Mouse (Mus musculus) embryonic facial prominence, embryonic 13.5 days (tissue): ENCODE measurements around the gene Ltb. TPM values are rescaled to one million over a fixed set of nuclear protein-coding genes. Genes with fewer than 3 reads are reported as not detected.

Experiments used
- ATAC-seq: fragments of 200-750 bp; cut with Nextera tagmentation; 2 replicates; pipeline ENCODE4 v1.8.0; 2017; ENCODE audit warnings: low read depth; ENCODE audit not compliant: insufficient number of reproducible peaks, insufficient read depth, low FRiP score, low TSS enrichment
- H3K27ac ChIP-seq: fragments of 300-500 bp; sonication (generic); 2 replicates; pipeline ENCODE4 v1.5.1; 2015; ENCODE audit warnings: moderate library complexity, mild to moderate bottlenecking, inconsistent platforms
- H3K27me3 ChIP-seq: fragments of 300-500 bp; sonication (generic); 2 replicates; pipeline ENCODE4 v1.6.1; 2015; ENCODE audit warnings: mild to moderate bottlenecking, inconsistent platforms
- H3K36me3 ChIP-seq: fragments of 300-500 bp; sonication (generic); 2 replicates; pipeline ENCODE4 v1.6.1; 2015; ENCODE audit warnings: mild to moderate bottlenecking, inconsistent platforms
- H3K4me1 ChIP-seq: fragments of 300-500 bp; sonication (generic); 2 replicates; pipeline ENCODE4 v1.6.1; 2015; ENCODE audit warnings: inconsistent platforms
- H3K4me2 ChIP-seq: fragments of 300-500 bp; sonication (generic); 2 replicates; pipeline ENCODE4 v1.6.1; 2015; ENCODE audit warnings: moderate library complexity, mild to moderate bottlenecking, inconsistent platforms
- H3K4me3 ChIP-seq: fragments of 300-500 bp; sonication (generic); 2 replicates; pipeline ENCODE4 v1.5.1; 2015; ENCODE audit warnings: mild to moderate bottlenecking, inconsistent platforms
- H3K9ac ChIP-seq: fragments of 300-500 bp; sonication (generic); 2 replicates; pipeline ENCODE4 v1.6.1; 2015; ENCODE audit warnings: mild to moderate bottlenecking, inconsistent platforms
- H3K9me3 ChIP-seq: fragments of 300-500 bp; sonication (generic); 2 replicates; pipeline ENCODE4 v1.6.1; 2016; ENCODE audit warnings: inconsistent platforms
- WGBS: fragments of 180-500 bp; shearing (Covaris S2); methylation state at CpG from one replicate; pipeline ENCODE4 v1.1.7; 2015; ENCODE audit warnings: mixed read lengths; 5-methylcytosine and 5-hydroxymethylcytosine counted together
- polyA plus RNA-seq: library from polyadenylated mRNA; unstranded; fragments of >200 nt; fragmentation: Nextera tagmentation; extraction: Ambion mirVana; gene quantifications from 2 replicates; pipeline ENCODE4 v1.2.1, GENCODE M21; 2015

The Ltb gene
- polyA plus RNA-seq, 1 experiment from 2014 or later = 2.1 TPM

DNA sequence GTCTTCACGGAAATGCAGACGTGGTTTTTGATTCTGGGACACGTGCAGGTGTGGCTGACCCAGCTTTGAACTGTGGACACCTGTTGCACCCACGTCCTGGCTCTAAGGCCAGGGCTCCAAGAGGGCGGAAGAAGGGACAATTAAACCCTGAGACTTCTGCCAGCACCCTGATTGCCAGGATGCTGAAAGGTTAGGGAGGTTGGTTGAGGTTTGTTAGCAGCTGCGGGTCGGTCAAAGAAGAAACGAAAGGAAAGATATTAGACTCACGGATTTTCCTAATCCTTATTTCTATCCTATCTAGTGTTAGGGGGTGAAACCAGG, 2.0 kb downstream of the Ltb start:
- Histone ChIP-seq H3K4me1 (peaks cover 14% of the 10 kb centered on the region; the same call in 1 of the 2 replicates), H3K27me3 (peaks cover 76% of the 10 kb centered on the region), H3K36me3 (no peaks in the 10 kb centered on the region), H3K9ac (no peak overlapping the region; the same call in 1 of the 2 replicates), H3K4me2 (peak overlapping the region; percentile 77), H3K27ac (no peak overlapping the region), H3K9me3 (no peaks in the 10 kb centered on the region), H3K4me3 (peak overlapping the region; percentile 49)
- WGBS = 29% methylated on average over 9 of the region's 9 CpGs
- ATAC-seq = no peak

DNA sequence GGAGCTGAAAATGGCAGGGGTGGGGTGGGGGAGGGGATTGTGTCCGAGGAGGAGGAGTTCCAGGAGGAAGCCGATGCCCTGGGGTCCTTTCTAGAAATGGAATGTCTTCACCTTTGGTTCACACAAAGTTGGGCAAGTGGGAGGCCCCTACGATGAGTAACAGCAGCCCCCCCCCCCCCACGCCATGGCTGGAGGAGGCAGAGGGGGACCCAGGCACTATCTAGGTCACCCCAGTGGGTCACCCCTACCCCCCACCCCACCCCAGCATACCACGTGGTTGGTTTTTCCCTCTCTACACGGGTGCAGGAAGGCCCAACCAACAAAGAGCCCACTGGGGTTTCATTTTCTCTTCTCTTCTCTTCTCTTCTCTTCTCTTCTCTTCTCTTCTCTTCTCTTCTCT, 2.9 kb downstream of the Ltb start:
- Histone ChIP-seq H3K9me3 (no peaks in the 10 kb centered on the region), H3K4me1 (peaks cover 14% of the 10 kb centered on the region), H3K27ac (no peak overlapping the region), H3K36me3 (no peaks in the 10 kb centered on the region), H3K27me3 (peaks cover 84% of the 10 kb centered on the region), H3K9ac (no peak overlapping the region), H3K4me2 (no peak overlapping the region), H3K4me3 (no peak overlapping the region)
- no peak for ATAC-seq
- WGBS = 31% methylated on average over 5 of the region's 6 CpGs

DNA sequence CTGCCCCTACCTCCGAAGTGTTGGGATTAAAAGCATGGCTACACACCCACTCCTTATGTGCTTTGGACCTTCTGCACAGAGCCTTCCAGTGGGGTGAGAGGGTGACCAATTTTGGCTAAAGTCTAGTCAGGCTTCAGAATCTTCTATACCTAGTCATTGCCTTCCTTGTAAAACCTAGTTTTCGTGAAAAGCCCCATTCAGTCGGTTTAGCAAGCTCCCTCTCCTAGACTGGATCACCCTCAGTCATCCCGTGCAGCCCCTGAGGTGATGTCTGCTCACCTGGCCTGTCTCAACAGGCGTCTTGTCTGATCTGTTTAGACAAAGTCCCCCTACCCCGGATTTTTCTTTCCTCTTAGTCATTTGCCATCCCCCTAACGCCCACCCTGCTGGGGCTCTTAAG, 3.8 kb downstream of the Ltb start:
- H3K4me2 ChIP-seq = no peak overlapping the region
- no peaks in the 10 kb centered on the region for H3K9me3 ChIP-seq
- H3K9ac ChIP-seq = no peak overlapping the region
- H3K27me3 ChIP-seq = peaks cover 93% of the 10 kb centered on the region
- peaks cover 14% of the 10 kb centered on the region for H3K4me1 ChIP-seq
- no peak overlapping the region for H3K4me3 ChIP-seq
- H3K27ac ChIP-seq = no peak overlapping the region
- H3K36me3 ChIP-seq = no peaks in the 10 kb centered on the region
- no peak for ATAC-seq
- 48% methylated on average over 7 of the region's 7 CpGs for WGBS

DNA sequence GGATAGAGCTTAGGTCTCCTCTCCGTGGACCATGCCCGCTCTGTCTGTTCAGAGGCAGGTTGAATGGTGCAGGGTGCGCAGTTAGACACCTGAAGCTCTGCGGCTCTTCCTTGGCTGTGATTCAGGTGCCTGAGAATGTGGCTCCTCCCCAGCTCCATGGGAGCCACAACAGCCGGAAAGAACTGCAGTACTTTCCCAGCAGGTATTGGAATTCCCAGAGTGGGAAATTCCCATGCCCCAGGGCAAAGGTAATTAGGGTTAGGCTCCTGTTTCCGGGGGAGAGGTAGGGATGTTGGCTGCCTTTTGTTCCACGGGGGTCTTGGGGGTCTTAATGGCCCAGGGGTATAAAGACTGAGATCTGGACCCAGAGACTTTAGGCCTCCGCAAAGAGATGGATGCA, 4.7 kb downstream of the Ltb start:
- Histone ChIP-seq H3K36me3 (no peaks in the 10 kb centered on the region), H3K27ac (no peak overlapping the region), H3K27me3 (peaks cover 94% of the 10 kb centered on the region), H3K4me3 (no peak overlapping the region), H3K9me3 (no peaks in the 10 kb centered on the region), H3K4me2 (no peak overlapping the region), H3K4me1 (peaks cover 14% of the 10 kb centered on the region), H3K9ac (no peak overlapping the region)
- no peak for ATAC-seq
- 11% methylated on average over 8 of the region's 8 CpGs for WGBS

DNA sequence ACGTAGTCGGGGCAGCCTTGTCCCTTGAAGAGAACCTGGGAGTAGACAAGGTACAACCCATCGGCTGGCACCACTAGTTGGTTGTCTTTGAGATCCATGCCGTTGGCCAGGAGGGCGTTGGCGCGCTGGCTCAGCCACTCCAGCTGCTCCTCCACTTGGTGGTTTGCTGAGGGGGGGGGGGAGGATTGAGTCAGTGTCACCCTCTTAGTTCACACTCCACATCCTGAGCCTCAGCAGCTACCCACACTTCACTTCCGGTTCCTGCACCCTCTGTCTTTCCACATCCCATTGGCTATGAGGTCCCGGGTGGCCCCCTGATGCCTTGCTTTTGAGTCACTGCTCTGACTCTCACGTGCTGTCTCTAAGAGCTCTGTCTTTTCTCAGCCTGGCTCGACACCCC, 6.2 kb downstream of the Ltb start:
- ATAC-seq = no peak
- Histone ChIP-seq H3K4me3 (no peak overlapping the region), H3K9ac (no peak overlapping the region), H3K36me3 (no peaks in the 10 kb centered on the region), H3K4me2 (no peak overlapping the region), H3K4me1 (peaks cover 9% of the 10 kb centered on the region), H3K27ac (no peak overlapping the region), H3K9me3 (no peaks in the 10 kb centered on the region), H3K27me3 (peaks cover 94% of the 10 kb centered on the region)
- 82% methylated on average over 11 of the region's 11 CpGs for WGBS

DNA sequence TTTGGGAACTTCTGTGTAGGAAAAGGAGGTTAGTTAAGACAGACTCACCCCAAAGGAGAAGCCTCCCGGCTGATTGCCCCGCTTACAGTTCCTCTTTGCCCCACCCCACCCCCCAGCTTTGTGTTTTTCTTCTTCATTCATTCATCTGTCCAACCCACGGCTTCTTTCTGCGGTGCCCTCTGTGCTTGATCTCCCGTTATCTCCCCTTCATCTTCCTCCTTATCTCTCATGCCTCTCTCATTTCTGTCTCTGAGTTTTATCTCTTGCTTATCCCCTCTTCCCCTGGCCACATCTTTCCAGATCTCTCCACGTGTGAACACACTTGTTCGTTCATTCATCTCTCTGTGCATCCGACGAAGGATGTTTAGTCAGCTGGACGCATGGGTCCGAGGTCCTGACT, 6.9 kb downstream of the Ltb start:
- Histone ChIP-seq H3K4me3 (no peak overlapping the region), H3K27me3 (peaks cover 88% of the 10 kb centered on the region), H3K4me2 (no peak overlapping the region)

DNA sequence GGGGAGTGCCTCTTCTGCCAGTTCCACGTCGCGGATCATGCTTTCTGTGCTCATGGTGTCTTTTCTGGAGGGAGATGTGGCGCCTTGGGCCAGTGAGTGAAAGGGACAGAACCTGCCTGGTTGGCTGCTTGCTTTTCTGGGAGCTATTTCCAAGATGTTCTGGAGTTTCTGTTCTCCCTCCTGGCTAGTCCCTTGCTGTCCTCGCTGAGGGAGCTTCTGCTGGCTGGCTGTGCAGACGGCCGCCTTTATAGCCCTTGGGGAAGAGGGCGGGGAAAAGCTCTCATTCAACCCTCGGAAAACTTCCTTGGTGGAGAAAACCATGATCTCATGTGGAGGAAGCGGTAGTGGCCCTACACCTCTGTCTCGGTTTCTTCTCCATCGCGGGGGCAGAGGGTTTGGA, 7.5 kb downstream of the Ltb start, which contains the start of gene Tnf:
Gene Tnf (minus strand): TSS at position 221 of the 400 bp plus-strand sequence.
- WGBS = 32% methylated on average over 13 of the region's 13 CpGs
- no peak within 1 kb of the TSS for H3K4me2 ChIP-seq
- H3K4me3 ChIP-seq = no peak within 1 kb of the TSS

More for the DNA sequence above, 6.9 kb downstream of the Ltb start:
- Histone ChIP-seq H3K27ac (no peak overlapping the region), H3K9me3 (no peaks in the 10 kb centered on the region), H3K9ac (no peak overlapping the region), H3K4me1 (peaks cover 1% of the 10 kb centered on the region), H3K36me3 (no peaks in the 10 kb centered on the region)
- no peak for ATAC-seq
- 76% methylated on average over 11 of the region's 11 CpGs for WGBS

DNA sequence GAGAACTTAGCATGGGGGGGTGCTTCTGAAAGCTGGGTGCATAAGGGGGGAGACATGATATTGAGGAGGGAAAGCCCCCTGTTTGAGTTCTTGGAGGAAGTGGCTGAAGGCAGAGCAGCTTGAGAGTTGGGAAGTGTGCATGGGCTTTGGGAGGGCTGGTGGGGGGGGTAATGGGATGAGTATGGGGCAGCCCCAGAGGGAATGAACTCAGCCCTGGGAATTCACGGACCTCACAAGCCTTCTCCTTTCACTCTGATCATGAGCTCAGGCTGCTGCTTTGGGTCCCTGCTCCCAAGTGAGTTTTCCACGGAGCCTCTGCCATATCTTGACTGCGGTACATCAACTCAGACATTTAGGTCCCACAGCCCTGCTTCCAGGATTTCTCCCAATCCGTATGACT, 8.2 kb downstream of the Ltb start:
- Histone ChIP-seq H3K4me3 (no peak overlapping the region), H3K4me1 (no peaks in the 10 kb centered on the region; the same call in 1 of the 2 replicates), H3K9ac (no peak overlapping the region), H3K4me2 (no peak overlapping the region), H3K9me3 (no peaks in the 10 kb centered on the region), H3K27ac (no peak overlapping the region), H3K36me3 (no peaks in the 10 kb centered on the region), H3K27me3 (peaks cover 76% of the 10 kb centered on the region)
- 78% methylated on average over 4 of the region's 4 CpGs for WGBS
- no peak for ATAC-seq

More for the DNA sequence above, 7.5 kb downstream of the Ltb start, which contains the start of gene Tnf:
- Histone ChIP-seq H3K27ac (no peak within 1 kb of the TSS), H3K9ac (no peak within 1 kb of the TSS), H3K9me3 (no peaks in the 10 kb centered on the region), H3K27me3 (peaks cover 81% of the 10 kb centered on the region), H3K4me1 (no peaks in the 10 kb centered on the region; the same call in 1 of the 2 replicates), H3K36me3 (no peaks in the 10 kb centered on the region)
- no peak for ATAC-seq

DNA sequence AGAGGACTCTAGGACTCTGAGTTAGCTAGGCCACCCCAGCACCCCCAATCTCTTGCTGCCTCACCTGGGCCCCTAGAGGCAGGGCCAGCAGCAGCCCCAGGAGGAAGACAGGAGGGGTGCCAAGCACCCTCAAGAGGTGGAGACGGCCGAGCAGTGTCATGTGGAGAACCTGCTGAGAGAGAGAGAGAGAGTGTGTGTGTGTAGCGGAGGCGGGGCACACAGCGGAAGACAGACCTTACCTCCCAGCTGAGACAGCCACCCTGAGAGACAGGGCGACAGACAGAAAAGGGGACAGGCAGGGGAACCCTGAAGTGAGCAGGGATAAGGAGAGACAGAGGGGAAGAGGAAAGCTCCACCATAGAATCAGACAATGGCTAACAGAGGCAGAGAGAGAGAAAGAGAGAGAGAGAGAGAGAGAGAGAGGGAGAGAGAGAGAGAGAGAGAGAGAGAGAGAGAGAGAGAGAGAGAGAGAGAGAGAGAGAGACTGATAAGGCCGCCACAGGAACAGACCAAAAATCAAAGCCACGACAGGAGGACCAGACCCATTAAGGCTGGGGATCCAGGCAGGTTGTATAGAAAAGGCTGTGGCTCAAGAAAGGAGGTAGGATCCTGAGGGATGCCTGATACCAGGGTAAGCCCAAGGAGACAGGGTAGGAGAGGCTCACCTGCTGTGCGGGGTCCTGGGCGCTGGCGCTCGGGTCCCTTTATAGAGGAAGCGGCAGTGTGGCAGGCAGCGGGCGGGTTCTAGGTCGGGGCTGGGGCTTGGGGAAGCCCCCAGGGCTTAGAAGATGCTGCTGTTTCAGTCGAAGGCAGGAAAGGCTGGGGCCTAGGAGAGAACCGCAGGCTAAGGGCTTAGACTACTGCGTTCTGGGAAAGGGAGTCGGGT, 10.5 kb downstream of the Ltb start, which contains the start of gene Lta:
Gene Lta (minus strand): TSS at position 858 of the 886 bp plus-strand sequence.
- no peak for ATAC-seq
- Histone ChIP-seq H3K4me3 (no peak within 1 kb of the TSS), H3K27me3 (peaks cover 58% of the 10 kb centered on the region), H3K9ac (0 out of 2 replicates have a peak within 1 kb of the TSS, but pooled peaks have one; percentile 16), H3K27ac (no peak within 1 kb of the TSS), H3K36me3 (no peaks in the 10 kb centered on the region), H3K9me3 (no peaks in the 10 kb centered on the region), H3K4me1 (no peaks in the 10 kb centered on the region; the same call in 1 of the 2 replicates), H3K4me2 (no peak within 1 kb of the TSS)
- WGBS = 21% methylated on average over 20 of the region's 20 CpGs

DNA sequence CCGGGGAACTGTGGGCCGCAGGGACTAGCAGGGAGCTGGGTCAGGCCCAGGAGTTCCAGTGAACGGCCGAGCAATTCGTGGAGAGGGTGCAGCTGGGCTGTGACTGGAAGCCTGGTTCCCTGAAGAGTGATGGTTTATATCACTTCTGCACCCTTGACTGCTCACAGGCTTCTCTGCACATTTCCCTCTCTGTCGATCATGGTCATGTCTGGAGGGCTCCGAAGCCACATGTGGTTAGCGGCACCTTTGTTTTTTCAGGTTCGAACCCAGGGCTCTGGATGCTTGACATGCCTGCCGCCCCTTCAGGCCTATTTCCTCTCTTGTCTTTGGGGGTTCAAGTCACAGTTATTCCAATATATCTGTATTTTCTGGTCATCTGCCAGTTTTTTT, 11.1 kb downstream of the Ltb start:
- peaks cover 52% of the 10 kb centered on the region for H3K27me3 ChIP-seq
- no peaks in the 10 kb centered on the region for H3K36me3 ChIP-seq
- H3K27ac ChIP-seq = no peak overlapping the region
- no peak overlapping the region for H3K4me2 ChIP-seq
- H3K4me3 ChIP-seq = no peak overlapping the region
- WGBS = 52% methylated on average over 10 of the region's 10 CpGs
- no peak for ATAC-seq
- no peak overlapping the region for H3K9ac ChIP-seq
- H3K4me1 ChIP-seq = no peaks in the 10 kb centered on the region; the same call in 1 of the 2 replicates
- no peaks in the 10 kb centered on the region for H3K9me3 ChIP-seq

DNA sequence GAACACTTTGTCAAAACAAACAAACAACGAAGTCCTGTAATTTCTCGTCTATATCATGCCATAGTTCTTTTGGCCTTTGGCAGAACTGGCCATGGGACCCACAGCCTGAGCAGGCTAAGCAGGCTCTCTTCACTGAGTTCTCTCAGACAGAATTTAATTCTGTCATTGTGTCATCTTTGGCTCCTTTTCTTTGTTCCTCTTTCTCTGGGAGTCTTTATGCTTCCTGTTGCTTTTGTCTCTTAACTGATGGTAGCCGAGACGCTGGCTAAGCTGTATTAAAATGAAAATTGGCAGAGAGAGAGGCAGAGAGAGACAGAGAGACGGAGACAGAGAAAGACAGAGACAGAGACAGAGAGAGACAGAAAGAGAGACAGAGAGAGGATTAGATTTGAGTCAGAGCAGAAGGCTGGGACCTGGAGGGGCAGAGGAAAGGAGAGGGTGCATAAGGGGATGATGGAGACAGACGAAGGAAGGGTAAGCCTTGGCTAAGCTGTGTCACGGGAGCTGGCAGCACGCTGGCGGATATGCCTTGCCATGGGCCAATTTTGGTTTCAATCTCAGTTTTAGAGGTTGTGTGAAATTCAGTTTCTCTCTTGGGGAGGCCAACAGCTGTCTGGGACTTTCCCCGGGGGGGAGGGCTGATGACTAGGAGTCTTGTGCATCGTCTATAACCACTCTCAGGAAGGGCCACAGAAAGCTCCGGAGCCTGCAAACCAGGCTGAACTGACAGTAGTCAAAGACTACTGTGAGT, 15.7 kb downstream of the Ltb start:
- no peak for ATAC-seq
- Histone ChIP-seq H3K27me3 (peaks cover 6% of the 10 kb centered on the region), H3K9me3 (no peaks in the 10 kb centered on the region), H3K4me3 (no peak overlapping the region), H3K9ac (no peak overlapping the region), H3K36me3 (no peaks in the 10 kb centered on the region), H3K27ac (no peak overlapping the region), H3K4me1 (peaks cover 3% of the 10 kb centered on the region; the same call in 1 of the 2 replicates), H3K4me2 (no peak overlapping the region)
- whole genome bisulfite sequencing = 76% methylated on average over 12 of the region's 12 CpGs
